Mouse (Mus musculus): Measurements from ENCODE around the gene Kat5.

DNA sequence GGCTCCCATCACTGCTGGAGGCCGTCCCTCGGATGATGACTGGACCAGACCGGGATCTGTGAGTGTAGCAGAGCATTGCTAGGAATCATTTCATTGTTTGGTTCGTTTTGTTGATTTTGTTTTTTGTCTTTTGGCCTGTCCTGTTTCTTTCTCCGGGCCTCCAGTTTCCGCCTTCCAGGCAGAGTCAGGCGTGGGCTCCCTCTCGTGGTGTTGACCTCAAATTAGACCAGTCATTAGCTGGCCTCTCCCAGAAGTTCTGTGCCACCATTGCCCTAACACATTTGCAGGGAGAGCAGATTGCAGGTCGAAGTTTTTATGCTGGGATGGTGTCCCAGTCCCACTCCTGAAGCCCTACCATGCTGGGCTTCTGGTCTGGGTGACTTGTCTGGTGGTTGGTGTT lies 20.9 kb downstream of the Kat5 start:
- TF ChIP-seq POLR2A (IDR thresholded peaks at IDR 0.05; ENCODE audit: borderline replicate concordance, control insufficient read depth, low read depth, low read length), result no peak
- peak; percentile 31; the same call in 1 of the 2 replicates for TF ChIP-seq CTCF (IDR thresholded peaks at IDR 0.05; ENCODE audit: control insufficient read depth, insufficient read depth, low read length)
